Mouse (Mus musculus) bone marrow macrophage, adult 2 months (primary cell): ENCODE results near the gene Dut.

Source experiments
- CTCF ChIP-seq: IDR thresholded peaks from 2 replicates; pipeline ENCODE4 v1.5.1; 2012; ENCODE audit warnings: low read depth, mild to moderate bottlenecking, low read length, moderate library complexity
- POLR2A ChIP-seq: IDR thresholded peaks from 2 replicates; pipeline ENCODE4 v1.6.1; 2012; ENCODE audit warnings: mild to moderate bottlenecking, low read depth, low read length, borderline replicate concordance

- TF ChIP-seq CTCF (no peak), POLR2A (no peak)
Observed at GRCm38 (mm10) chr2:125254630-125255029, 7.6 kb downstream of the Dut start.
